Mouse (Mus musculus): ENCODE data around the gene Dclk3.

Dclk3 gene

DNA sequence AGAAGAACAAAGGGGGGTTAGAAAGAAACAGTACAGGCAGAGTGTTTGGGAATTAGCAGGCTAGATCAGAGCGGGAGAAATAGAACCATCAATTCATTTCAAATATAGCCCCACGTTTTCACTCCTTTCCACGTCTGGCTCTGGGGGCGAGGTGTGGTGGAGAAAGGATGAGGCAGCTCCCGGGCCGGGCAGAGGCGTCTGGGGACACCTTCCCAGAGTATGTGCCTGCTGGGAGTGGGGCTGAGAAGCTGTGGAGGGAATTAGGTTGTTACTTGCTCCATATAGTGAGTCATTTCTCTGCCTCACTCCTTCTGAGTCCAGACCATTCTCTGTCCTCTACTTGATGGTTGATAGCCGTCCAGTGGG lies 938 bp downstream of the Dclk3 start:
- DNase-seq (ENCODE audit: low spot score in 2 of 2) = no peak

DNA sequence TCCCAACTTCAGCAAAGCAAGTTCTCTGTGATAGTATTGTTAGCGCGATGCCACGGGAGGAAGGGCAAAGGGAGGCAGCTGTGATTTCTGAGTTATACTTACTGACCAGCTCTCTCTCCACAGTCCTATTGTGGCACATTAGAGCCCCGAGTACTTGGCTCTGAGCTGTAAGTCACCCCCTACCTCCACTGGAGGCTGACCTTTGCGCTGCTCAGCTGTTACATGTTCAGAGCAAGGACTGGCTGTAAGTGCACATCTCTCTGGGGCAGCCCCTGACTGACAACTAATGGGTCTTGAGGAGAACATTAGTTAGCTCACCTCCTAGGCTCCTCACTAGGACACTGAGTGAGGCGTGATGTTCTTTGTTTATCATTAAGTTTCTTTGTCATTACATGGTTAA lies 1.6 kb downstream of the Dclk3 start:
- DNase-seq (ENCODE audit: low spot score in 2 of 2) = no peak

DNA sequence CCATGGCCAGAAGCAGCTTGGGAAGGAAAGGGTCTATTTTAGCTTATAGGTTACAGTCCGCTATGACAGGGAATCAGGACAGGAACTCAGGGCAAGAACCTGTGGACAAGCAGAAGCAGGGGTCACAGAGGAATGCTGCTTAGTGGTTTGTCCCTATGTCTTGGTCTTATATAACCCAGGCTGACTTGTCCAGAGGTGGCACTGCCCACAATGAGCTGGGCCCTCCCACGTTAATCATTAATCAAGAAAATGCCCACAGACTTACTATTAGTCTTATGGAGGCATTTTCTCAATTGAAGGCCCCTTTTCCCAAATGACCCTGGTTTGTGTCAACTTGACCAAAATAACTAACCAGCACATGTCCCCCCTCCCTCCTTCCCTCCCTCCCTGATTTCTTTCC lies 2.3 kb downstream of the Dclk3 start:
- no peak for DNase-seq (ENCODE audit: low spot score in 2 of 2)

DNA sequence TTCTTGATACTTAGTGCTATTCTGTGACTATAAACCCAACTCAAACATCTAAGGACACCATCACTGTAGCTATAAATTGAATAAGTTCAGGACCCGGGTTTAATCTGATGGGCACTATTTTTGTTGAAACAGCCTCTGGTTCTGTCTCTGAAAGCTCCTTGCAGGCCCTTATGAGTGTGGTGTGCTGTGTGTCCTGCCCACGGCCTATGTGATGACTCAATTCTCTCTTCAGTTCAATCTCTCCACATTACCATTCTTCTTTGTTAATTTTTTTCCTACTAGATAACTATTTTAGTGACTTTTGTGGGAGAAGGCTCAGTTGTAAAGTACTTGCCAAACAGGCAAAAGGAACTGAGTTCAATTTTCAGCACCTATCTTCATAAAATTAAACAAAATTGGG lies 7.3 kb downstream of the Dclk3 start:
- DNase-seq (ENCODE audit: low spot score in 2 of 2) = no peak

DNA sequence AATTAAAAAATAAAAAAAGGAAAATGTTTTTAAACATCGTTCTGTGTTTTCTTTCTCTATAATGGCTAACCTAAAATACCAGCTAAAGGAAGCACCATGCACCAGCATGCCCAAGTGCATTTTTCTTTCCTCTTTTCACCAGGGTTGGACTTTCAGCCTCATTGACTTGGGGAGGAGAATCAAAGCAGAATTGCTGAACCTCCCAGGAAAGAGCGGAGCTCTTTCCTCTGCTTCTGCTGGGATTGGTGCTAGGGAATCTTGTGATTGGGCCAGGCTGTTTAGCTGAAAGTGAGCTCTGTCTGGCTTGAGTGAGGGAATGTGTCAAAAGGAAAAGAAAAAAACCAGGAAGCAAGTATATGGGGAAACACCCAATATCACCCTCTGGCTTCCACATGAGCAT lies 10.1 kb downstream of the Dclk3 start:
- DNase-seq (ENCODE audit: low spot score in 2 of 2) = no peak

DNA sequence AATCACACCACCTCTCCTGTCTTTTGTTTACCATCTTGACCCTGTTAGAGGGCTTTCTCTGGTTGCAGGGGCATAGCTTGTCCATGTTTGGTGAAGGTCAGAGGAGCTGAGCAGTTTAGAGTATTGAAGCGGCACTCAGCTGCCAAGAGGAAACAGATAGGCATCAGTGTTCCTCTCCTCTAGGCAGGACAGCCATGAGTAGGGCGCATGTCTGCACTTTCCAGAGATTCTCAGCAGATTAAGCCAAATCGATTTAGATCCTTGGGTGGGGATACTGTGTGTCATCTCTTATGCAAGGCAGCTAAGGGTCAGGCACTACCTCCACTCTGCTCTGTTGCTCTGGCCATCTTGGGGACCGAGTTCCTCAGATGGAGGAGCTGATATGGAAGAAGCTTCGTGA lies 11.0 kb downstream of the Dclk3 start:
- DNase-seq (ENCODE audit: low spot score in 2 of 2) = no peak

DNA sequence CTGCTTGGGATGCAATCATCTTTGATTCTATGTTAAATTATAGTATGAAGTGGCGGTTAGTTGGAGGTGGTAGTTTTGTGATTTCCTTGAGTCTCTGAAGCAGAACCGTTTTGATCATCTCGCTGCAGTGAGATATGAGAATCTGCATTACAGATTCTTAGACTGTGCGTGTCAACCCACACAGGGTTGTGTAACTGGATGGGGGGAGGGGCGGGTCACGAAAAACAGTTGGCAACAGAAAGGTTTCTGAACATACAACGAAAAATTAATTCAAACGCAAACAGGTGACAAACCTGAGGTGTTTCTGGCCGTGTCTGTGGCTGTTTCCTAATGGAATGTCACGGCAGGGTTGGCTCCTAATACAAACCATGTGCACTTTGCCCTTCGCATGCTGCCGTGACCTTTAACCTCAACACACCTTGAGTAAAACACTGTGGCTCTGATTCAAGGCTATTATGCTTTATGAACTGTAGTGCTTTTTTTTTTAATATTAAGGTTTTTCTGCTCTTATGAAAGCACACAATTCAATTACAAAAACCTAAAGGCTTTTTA lies 12.0 kb downstream of the Dclk3 start:
- DNase-seq (ENCODE audit: low spot score in 2 of 2) = no peak

DNA sequence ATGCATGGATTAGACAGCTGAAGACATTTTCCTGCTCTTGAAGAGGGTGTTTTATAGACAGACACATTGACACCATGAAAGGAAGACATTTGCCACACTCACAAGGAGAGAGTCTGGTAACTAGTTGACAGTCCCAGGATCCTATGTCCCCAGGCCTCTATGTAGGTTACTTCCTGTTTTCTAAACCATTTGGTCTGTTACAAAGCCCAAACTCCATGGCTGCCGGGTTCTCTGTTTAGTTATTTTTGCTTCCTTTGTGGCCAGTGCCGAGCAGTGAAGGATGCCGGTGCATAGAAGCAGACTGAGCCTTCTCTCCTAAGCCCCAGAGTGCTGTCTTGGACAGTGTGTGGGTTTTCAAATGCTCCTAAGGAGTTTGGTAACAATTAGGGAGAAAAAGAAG lies 15.0 kb downstream of the Dclk3 start:
- DNase-seq (ENCODE audit: low spot score in 2 of 2) = no peak

DNA sequence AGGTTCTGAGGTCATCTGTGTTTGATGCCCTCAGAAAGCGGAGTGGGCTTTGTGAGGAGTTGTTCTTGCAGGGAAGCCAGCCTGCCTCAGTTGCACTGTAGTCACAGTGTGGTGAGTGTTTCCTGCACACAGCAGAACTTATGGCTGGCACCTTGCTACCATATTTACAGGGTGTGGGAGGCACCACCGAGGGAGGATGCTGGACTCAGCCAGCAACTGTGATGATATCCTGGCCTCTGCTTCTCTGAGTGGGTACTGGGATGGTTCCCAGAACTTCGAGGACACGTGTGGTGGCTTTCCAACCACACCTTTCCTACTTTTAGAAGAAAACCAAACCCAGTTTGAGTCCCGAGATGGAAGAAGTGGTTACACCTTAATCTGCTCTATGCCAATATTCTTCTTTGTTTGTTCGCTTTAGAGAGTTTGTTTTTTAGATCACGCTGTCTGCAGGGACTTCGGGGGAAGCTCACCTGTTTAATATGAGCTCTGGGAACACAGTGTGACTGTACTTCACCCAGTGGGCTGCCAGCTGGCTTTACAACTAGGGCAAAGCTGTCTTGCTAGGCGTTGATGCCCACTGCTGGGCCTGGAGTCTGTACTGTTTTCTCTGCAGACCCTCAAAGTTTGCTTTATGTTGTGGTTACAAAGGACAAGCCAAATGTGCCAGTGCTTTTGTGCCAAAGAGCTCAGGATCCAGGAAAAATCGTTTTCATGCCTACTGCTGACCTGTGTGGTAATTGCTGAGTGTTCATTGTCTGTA lies 18.5 kb downstream of the Dclk3 start:
- DNase-seq (ENCODE audit: low spot score in 2 of 2) = no peak

DNA sequence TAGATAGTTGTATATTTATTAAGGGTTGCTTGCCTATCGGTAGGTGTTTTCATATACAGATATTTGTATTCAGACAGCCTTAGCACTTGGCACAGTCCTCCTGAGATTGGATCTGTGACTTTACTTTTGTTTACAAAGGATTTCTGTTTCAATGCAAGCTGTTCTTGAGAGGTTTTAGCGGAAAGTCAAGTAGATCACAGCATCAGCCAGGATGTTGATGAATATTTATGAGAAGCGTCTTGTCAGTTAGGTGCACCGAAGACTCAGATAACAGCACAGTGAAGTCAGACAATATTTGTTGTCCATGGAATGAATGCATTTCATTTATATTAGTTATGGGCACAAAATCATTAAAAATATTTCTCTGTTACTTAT lies 19.0 kb downstream of the Dclk3 start:
- no peak for DNase-seq (ENCODE audit: low spot score in 2 of 2)

DNA sequence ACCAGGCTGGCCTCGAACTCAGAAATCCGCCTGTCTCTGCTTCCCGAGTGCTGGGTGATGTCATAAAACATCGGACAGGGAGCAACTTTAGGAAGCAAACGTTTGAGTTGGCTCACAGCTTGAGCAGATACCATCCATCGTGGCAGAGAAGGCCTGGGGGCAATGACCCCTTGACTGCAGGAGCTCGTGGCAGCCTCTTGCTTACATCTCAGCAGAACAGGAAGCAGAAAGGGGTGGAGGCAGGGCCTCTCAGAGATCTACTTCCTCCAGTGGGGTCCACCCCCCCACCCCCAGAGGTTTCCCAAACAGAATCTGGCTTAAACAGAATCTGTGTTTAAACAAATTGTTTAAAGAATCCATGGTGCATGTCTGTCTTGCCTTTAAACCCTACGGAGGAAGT lies 20.6 kb downstream of the Dclk3 start:
- DNase-seq (ENCODE audit: low spot score in 2 of 2) = no peak

DNA sequence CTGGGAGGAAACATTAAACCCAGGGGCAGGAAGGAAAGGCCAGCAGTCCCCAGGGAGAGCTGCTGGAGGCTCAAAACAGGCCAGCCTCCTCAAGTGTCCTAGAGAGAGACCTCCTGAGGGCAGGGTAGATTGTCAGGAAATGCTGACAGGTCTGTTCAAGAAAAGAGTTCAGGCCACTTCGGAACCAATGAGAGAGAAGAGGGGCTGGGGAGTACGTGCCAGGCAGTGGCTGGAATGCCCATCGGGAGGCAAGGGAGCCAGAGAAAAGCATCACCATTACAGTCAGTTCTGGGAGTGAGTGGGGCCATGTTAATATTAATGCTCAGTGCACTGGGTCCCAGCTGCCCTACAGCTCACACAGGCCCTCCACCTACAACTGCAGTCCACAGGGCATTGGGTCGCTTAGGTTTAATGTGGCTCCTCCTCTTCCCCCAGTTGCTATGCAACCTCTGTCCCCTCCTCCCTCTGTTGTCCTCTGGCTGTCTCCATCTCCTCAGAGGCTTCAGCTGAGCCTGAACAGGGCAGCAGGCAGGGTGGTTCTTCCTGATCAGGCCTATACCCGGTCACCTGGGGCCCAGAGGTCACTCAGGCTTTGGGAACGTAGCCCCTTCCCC lies 21.4 kb downstream of the Dclk3 start:
- no peak for DNase-seq (ENCODE audit: low spot score in 2 of 2)

DNA sequence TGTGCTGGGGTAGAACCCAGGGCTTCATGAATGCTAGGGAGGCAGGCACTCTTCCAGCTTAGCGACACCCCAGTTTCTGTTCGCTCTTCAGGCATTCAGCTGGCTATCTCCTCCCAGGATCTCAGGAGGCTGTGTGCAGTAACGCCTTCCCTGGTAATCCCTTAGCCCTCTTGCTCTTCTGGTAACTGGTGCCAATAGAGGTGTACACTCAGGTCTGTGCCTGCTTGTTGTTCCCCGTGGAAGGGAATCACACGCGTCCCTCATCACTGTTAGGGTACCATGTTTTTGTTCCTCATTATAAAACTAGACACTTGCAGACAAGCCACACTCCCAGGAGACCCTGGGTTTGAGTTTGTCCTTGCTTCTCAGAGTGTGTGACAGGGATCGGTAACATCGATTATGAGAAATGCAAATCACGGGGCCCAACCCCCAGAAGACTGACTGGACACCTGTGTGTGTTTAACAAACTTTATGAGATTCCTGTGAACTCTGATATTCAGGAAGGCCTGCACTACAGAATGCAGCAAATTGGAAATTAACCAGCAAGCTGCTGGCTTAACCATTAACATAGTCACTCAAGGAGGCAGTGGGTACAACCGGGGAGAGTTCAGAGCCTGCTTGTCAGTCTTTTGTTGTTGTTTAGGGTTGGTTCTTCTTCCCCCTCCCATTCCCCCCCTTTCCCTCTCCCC lies 22.7 kb downstream of the Dclk3 start:
- DNase-seq (ENCODE audit: low spot score in 2 of 2) = no peak

DNA sequence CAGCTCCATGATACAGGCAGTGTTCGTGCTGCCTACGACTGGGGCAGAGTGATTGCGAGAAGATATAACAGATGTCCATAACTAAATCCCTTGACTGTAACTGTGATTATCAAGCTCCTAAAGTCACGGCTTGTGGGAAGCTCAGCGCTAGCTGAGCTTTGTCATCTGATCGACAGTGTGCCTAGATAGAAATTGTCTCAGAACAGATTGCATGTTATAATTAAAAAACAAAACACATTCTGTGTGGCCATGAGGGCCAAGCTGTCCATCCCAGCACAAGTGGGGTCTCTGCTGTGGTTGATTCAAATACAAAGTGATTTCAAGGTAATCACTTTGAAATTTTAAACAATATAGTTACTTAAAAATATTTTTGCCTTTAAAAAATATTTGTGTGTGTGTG lies 26.8 kb downstream of the Dclk3 start:
- no peak for DNase-seq (ENCODE audit: low spot score in 2 of 2)

DNA sequence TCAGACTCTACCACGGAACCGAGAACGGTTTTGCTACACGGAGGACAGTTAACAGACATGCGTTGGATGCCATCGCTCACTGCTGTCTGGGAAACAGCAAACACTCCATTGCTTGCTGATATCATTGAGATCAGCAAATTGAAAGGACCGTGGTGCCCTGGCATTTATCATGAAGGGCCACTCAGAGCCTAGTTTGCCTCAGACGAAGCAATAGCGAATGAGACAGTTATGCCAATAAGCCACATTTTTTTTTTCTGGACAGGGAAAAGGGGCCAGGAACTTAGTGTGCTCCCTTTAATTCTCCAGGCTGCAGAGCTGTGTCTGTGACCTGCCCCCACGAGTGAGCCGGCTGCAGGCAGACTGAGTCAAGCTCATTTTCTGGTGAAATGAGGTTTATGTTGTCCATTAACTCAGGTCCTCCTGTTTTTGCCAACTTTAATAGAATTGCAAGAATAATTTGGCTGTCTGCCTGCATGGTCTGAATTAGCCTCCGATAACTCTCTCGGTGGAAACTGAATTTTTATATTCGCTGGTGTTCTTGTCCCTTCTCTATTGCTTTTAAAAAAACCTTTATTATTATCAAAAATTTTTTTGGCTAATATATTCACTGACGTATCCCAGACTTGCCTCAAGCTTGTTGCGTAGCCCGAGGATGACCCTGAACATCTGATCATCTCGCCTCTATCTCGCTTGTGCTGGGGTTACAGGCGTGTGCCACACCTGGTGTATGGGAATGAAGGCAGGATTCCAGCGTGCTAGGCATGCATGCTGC lies 35.0 kb downstream of the Dclk3 start:
- DNase-seq (ENCODE audit: low spot score in 2 of 2) = no peak

DNA sequence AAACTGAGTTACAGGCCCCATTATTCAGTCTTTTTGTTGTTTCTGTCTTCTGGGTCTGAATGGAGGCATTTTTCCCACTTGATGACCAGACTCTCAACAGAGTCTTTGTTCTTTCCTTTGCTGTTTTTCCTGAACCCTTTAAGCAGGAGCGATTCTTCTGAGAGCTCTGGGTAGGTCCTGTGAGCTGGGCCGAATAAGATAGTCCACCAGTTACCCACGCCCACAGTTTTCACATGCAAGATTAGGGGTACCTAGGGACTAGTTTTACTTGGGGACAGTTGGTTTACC lies 35.5 kb downstream of the Dclk3 start:
- no peak for DNase-seq (ENCODE audit: low spot score in 2 of 2)

DNA sequence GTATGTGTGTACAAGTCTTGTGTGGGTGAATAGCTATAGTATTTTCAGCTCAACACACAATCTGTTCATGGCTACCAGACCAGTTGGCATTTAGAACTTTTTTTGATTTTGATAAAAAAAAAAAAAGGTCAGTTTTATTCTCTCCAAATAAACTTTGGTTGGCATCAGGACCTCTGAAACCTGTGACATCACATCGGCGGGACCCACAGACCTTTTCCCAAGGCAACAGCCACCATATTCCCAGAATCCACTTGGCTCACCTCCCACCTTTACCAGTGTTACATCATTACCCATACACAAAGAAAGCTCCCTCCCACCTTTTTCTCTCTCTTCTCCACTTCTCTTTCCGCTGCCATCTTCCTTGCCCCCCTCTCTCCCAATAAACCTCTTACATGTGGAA lies 36.4 kb downstream of the Dclk3 start:
- no peak for DNase-seq (ENCODE audit: low spot score in 2 of 2)

DNA sequence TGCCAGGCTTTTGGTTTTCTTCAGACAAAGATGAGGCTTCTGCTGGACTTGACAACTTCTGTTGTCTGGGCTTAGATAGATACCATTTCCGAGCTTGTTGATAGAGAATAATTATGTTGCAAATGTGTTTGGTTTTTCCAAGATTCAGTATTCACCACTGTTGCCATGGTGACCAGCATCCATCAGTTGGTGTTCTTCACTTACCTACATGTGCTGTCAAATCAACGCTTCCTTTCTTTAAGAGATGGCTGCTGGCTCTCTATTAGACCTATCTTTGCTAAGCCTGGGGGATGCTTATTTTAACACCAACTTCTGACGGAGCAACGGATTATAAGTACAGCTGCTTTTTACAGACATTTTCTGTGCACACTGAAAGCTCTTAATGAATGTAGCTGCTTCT lies 37.1 kb downstream of the Dclk3 start:
- DNase-seq (ENCODE audit: low spot score in 2 of 2) = no peak

DNA sequence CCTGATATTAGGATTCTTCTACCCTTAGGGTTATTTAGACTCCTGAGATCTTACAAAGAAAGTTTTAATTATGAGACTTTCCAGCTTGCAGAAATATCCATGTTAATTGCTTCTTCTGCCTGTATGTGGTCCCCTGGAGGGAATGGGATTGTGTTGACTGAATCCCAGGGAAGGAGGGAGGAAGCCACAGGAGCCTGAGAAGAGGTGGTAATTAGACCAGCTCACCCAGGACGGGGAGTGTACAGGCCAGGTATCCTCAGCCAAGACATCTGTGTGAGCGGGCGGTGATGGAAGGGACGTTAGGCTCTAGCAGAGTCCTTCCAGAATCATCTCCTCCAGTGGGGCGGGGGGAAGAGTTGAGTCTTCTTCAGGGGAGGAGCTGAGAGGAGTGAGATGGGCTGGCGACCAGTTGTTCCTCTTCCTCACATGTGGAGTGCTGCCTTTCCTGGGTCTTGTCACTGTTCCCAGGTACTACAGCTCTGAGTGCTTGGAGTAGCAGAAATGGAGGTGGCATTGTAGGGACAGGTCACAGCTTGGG lies 37.7 kb downstream of the Dclk3 start:
- DNase-seq (ENCODE audit: low spot score in 2 of 2) = no peak

DNA sequence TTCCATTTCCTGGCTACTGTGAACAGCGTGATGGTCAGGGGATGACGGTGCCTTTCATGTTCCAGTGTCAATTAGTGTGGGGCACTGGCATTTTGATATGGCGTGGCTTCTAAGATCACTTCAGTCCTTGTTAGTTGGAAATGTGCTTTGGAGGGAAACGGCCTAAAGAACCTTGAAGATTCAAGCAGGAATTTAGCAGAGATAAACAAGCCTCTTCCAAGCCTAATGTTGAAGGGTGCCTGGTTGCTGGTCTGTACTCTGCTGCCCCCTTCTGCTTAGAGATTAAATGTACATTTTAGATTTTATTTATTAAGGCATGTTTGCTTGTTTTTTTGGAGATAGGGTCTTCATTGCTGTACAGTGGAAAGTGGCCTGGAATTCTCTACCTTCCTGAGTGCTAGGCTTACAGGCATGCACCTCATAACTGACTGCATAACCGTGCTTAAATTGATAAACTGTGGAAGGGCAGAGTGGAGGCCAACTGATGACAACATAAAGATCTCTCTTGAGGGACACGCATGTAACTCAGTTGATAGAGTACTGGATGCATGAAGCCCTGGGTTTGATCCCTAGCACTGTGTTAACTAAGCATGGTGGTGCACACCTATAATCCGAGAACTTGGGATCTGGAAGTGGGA lies 40.1 kb downstream of the Dclk3 start:
- DNase-seq (ENCODE audit: low spot score in 2 of 2) = no peak

DNA sequence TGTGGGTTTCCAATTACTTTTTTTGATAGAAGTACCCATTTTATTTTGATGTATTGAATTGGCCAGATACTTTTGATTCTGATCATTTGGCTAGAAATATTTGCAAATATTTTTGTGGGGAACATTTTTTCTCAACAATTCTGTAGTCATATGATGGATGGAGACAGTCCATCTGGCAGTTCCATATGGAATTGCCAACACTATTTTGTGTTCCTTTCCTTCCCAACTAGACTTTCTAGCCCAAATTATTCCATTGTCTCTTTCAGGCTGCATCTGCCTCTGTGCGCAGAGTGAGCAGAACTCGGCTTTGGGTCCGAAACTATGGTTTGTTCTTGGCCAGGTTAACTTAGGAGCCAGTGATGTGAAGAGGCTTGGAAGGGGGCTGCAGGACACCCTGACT lies 42.1 kb downstream of the Dclk3 start:
- DNase-seq (ENCODE audit: low spot score in 2 of 2) = no peak

Data from spleen, postnatal 4 days (tissue).